Mouse (Mus musculus) myocyte (in vitro differentiated cells): ENCODE results near the gene Vhl.

Source experiments
- CEBPB ChIP-seq: IDR thresholded peaks from 2 replicates; pipeline ENCODE4 v1.6.1; 2011; ENCODE audit warnings: mild to moderate bottlenecking, moderate library complexity; ENCODE audit not compliant: poor library complexity, insufficient read depth, severe bottlenecking
- MYOD1 ChIP-seq, 3 experiments: IDR thresholded peaks; one replicate each; pipeline ENCODE4 v1.6.1; 2011; ENCODE audit warnings: control low read depth in 2 of 3, low read depth in 2 of 3, mild to moderate bottlenecking in 2 of 3, moderate library complexity in 1 of 3; ENCODE audit not compliant: insufficient read length in 2 of 3, control insufficient read depth in 1 of 3
- POLR2A ChIP-seq: IDR thresholded peaks from one replicate; pipeline ENCODE4 v1.6.1; 2011; ENCODE audit warnings: low read depth, mild to moderate bottlenecking, control low read depth, moderate library complexity; ENCODE audit not compliant: insufficient read length

- TF ChIP-seq POLR2A (no peak), CEBPB (no peak), MYOD1 (IDR thresholded peaks at IDR 0.05; ENCODE audit: control insufficient read depth in 1 of 3, insufficient read length in 2 of 3, low read depth in 2 of 3) (no peak)
These were observed 373 bp upstream of the Vhl start for GRCm38 (mm10) chr6:113623386-113623785.
